Mouse (Mus musculus) lung, postnatal 4 days (tissue): ENCODE measurements around the gene Upf2.
"Not testable (repeated sequence)": the region's sequence is repeated elsewhere in the genome, so short reads cannot be mapped to it uniquely, and the experiment has no call there.

Source experiments
- DNase-seq, 2 experiments: peaks; one replicate each; pipeline ENCODE4 v3.0.0; 2021

The Upf2 gene

DNA sequence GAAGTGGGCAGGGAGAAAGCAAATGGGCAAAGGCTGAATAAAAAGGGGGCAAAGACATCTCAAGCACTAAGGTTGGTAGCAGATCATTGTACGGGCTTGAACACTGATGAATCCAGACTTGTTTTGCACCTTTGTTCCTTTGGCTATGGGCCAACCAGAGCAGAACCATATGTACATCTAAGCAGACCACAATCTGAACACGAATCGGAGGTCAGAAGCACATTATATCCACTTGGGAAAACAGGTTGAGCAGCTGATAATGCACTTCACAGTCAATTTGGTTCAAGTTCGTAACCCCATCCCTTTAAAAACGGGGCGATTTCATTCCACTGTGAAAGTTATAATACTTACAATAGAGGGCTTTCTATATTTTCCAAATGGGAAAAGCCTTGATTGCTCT is 964 bp upstream of the Upf2 start:
- peak in 1 of 2 experiments; percentile 20 for DNase-seq

DNA sequence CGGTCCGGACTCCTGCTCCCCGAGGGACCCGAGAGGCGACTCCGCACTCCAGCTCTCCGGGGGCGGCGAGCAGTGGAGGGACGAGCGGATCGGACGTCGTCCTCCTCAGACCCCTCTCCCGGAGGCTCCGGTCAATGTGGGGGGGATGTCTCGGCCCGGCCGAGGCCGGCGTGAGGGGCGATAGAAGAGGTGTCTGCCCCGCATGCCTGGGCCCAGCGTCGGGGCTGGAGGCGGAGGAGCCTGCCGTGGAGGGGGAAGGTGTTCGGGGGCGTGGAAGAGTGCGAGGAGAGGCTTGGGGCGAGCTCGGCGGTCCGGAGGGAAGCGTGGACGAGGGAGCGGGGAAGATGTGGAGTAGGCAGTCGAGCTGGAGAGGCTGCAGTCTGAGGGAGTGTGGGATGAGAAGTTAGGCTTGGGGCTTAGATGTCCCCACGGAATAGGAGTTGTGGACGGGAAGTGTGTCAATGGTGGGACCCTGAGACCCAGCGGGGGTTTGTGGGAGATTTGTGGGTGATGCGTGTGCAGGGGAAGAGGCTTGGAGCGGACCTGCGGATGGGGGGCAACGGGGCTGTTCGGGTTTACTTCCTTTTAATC is 447 bp downstream of the Upf2 start:
- DNase-seq, result no peak

DNA sequence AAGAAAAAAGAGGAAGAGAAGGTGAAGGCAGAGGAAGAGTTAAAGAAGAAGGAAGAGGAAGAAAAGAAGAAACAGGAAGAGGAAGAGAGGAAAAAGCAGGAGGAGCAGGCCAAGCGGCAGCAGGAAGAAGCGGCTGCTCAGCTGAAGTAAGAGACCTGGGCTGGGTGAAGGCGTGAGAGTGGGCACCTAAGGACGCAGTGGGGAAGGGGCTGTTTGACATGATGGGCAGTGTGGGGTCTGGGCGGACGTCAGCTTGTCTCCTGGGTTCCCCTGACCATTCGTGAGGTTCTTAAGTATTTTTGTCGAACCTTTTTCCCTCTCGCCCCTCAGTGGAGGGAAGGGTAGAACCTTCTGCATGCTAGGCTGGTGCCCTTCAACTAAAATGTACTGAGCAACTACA is 6.4 kb downstream of the Upf2 start:
- DNase-seq, result no peak

DNA sequence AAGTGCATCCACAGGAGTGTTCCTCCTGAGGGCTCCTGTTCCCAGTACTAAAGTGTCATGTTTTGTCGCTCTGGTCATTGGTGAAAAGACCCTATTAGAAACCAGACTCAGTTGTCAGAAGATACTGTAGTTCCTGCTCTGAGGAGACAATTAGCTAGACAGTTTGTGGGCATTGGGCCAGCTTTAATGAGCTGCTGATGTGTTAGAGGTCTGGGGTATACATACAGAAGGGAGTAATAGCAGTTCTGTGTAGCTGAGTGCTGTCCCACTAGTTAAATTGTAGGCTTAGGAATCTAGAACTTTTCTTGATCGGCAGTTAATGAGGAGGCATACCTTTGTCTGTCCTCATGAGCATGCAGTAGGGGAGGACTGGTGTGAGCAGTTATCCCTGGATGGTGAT is 11.0 kb downstream of the Upf2 start:
- no peak for DNase-seq

DNA sequence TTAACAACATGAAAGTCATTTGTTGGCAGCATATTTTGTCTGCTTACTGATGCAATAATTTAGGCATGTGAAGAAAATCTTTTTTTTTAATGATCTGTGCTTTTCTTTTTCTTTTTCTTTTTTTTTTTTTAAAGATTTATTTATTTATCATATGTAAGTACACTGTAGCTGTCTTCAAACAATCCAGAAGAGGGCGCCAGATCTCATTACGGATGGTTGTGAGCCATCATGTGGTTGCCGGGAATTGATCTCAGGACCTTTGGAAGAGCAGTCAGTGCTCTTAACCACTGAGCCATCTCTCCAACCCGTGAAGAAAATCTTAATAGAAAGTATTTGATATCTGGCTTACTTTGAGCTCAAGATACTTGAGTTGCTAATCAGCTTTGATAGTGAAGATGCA is 12.5 kb downstream of the Upf2 start:
- DNase-seq, result not testable (repeated sequence)

DNA sequence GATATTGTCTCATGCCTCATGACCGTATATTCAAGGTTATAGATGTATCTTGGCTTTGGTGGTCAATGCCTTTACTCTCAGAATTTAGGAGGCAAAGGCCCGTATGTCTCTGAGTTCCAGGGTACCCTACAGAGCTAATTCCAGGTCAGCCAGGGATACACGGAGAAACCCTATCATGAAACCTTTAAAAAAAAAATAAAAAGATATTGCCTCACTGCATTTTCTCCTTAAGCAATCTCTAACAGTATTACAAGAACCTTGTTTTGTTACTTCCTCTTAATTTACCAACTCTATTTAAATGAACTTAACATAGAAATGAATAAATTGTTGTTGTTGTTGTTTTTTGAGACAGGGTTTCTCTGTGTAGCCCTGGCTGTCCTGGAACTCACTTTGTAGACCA is 14.7 kb downstream of the Upf2 start:
- DNase-seq, result no peak

DNA sequence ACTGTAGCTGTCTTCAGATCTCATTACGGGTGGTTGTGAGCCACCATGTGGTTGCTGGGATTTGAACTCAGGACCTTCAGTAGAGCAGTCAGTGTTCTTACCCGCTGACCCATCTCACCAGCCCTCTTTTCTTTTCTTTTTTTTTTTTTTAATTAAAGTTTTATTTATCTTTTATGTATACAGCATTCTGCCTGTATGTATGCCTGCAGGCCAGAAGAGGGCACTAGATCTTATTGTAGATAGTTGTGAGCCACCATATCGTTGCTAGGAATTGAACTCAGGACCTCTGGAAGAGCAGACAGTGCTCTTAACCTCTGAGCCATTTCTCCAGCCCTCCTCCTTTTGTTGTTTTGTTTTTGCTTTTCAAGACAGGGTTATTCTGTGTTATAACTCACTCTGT is 19.4 kb downstream of the Upf2 start:
- not testable (repeated sequence) for DNase-seq

DNA sequence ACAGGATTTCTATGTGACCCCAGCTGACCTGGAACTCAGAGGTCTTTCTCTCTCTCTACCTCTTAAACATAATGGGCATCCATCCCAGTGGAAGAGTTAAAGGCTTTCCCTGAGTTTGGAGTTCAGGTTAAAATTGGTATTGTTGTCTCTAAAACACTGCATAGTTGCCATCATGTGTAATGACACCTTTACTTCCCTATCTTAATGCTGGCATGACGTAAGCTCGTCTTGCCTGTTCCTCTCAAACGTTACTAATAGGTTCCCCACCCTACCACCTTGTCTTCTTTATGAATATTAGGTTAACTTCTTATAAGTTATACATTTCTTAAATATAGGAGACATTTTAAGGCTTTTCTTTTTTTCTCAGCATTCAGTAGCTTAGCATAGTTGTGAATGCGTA is 26.3 kb downstream of the Upf2 start:
- DNase-seq, result no peak

DNA sequence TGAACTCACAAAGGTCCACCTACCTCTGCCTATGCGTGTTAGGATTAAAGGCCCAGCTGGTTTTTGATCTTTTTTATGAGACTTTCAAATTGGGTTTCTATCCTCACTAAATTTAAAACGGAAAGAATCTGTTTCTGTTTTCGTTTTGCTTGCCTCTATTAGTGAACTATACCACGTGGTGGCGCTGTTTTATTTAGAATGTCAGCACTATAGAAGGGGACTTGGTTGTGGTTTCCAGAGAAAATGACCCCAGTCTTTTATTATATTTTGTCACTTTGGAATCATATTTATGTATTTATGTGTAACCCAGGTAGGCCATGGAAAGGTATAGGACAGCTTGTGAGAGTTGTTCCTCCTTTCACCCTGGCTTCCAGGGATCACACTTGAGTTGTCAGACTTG is 44.3 kb downstream of the Upf2 start:
- DNase-seq, result peak in 1 of 2 experiments; percentile 49

DNA sequence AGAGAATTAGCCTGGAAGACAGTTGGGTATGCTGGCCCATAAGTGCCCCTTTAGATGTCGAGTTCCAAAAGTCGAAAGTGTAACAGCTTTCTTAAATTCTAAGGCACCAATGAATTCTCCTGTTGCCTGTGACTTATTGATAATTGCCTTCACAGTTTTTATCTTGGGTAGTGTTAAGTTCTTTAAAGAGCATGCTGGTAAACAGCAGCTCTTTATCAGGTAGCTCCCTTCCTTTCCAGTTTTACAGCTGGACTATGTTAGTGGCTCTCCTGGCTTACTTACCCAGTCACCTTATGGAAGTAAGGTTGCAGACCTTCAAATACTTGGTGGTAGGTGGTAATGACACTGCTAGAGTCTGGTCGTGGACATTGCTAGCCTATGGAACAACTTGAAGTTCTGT is 52.7 kb downstream of the Upf2 start:
- no peak for DNase-seq

DNA sequence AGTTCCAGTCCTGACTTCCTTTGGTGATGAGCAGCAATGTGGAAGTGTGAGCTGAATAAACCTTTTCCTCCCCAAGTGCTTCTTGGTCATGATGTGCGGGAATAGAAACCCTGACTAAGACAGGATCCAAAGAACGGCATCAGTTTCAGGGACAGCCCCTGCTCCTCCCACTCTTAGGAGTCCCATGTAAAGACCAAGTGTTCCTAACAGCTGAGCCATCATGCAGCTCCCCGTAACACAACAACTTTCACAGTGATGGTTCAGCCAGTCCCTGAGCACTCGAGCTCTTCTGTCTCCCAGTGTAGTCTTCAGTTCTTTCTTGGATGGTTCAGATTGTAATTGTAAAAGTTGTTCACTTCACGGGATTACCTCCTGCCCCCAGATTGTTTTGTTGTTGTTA is 63.3 kb downstream of the Upf2 start:
- no peak for DNase-seq

DNA sequence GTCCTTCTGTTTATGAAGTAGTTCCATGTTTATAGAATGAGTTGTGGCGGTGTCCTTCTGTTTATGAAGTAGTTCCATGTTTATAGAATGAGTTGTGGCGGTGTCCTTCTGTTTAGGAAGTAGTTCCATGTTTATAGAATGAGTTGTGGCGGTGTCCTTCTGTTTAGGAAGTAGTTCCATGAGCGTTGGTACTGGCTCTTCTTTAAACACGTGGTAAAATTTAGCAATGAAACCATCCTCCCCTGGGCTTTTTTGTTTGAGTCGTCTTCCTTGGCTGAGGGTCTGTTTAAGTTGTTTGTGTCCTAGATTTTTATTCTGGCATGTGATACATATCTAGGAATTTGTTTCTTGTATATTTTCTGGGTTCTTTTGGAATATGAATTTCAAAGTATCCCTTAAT is 63.9 kb downstream of the Upf2 start:
- DNase-seq, result not testable (repeated sequence)

DNA sequence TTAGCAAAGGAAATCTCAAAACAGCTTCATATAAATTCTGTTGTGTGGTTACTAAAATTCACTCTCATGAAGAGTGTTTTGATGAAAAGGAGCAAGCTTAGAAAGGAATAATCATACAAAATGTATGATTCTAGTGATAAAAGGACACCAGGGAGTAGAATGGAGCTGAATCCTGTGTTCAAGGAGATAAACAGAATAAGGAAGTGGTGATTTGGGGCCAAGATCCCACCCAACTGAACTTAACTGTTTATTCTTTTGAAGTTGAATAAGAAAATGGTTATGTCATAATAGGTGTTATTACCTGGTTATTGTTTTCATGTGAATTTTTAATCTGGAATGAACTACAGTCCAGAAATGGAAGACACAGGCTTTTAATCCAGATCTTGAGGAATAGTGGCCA is 69.3 kb downstream of the Upf2 start:
- no peak for DNase-seq

DNA sequence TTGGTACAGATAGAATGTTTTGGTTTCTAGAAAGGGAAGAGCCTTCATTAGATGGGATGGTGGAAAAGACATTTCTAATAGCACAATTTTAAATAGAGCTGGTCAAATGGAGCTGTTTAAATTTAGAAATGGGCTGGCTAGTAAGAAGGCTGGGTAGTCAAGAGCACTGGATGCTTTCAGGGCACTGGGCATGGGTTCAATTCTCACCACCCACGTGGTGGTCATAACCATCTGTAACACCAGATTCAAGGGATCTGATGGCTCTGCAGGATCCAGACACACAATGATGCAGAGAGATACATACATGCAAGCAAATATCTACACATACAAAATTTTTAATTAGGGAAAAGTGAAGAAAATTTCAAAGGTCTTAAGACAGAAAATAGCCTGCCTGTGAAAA is 91.4 kb downstream of the Upf2 start:
- no peak for DNase-seq

DNA sequence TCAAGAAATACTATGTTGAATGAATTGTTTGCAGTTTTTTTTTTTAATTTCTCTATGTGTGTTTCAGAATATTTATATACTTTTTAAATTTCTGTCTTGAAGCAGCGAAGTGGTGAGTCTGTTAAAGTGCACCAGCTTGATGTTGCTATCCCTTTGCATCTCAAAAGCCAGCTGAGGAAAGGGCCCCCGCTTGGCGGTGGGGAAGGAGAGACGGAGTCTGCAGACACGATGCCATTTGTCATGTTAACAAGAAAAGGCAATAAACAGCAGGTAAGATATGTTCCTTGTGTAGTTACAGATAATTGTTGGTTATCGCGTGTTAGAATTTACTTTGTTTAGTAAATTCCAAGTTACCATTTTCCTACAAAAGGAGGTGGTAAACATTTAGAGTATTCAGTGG is 95.5 kb downstream of the Upf2 start:
- DNase-seq, result no peak

DNA sequence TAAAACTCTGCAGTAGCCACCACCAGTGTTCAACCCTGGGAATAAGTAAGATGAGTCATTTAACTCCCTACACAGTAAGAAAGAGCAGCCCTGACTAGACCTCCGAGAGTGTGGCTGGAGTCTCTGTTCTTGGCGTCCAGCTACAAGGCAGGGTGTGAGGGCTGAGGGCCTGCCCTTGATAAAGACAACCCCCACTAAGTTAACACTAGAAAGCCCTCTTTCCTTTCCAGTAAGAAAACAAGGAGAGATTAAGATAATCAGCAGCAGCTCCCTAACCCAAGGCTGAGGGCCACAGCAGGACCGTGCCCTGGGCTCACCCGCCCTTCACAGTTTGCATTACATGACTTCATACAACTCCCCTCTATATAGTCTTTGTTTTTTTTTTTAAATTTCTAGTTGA is 97.3 kb downstream of the Upf2 start:
- no peak for DNase-seq

DNA sequence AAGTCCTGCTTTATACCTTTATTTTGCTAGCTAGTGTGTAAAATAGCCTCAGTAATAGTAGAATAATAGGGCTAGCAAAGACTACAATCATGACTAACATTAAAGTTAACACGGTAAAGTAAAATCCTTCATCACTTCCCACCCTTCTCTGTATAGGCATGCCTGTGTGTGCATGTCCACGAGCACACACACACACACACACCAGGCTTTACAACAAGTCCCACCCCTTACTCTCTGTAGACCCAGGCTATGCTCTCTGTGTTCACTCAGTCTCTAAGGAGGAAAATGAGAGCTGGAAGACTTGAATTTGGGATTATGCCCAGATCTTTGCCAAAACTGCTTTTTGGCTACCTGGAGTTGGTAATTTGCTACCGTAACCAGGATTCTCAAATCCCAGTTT is 97.7 kb downstream of the Upf2 start:
- DNase-seq, result no peak

DNA sequence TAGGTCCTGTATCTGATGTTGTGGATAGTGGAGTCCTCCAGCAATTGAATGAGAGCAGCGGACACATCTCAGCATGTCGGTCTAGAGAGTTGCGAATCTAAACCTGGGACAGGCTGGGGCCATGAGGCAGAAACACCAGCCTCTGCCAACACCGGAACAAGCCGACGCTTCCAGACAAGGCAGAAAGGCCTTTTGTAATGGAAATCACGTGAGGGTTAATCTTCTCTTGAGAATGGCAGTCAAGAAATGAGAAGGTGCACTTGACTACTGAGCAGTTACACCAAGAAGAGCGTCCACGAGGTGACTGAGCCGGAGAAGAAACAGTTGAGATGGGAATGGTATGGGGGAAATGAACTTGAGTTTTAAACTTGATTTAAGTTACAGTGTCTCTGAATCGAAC is 104.2 kb downstream of the Upf2 start:
- DNase-seq, result no peak

DNA sequence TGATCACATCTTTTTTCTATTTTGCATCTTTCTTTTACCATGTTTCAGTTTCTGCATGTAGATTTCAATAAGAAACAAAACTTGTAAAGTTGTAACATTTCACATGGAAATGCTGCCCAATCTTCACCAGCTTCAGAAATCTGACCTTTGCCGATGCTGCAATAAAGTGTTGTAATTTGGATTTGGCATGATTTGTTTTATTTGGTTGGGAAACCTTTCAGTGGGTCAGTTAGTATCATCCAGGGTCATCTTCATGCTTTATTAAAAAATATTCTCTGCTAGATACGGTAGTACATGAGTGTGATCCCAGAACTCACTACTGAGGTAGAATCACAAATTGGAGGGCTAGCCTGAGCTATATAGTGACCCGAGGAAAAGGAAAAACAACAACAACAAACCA is 105.2 kb downstream of the Upf2 start:
- no peak for DNase-seq

DNA sequence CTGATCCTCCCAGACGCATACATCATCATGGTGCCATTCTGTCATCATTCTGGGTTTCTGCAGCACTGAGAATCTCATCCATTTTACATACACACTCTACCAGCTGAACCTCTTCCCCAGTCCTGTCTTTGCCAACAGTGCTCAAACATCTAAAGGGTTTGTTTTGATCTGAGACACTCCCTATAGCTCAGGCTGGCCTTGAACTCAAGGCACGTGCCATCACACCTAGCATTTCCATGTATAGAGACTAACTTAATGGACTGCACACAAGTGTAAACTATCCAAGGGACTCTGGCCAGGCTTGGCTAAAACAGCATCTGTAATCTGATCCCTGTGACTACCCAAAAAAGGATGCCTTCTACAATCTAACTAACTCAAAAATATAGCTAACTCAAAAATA is 108.0 kb downstream of the Upf2 start:
- no peak for DNase-seq

DNA sequence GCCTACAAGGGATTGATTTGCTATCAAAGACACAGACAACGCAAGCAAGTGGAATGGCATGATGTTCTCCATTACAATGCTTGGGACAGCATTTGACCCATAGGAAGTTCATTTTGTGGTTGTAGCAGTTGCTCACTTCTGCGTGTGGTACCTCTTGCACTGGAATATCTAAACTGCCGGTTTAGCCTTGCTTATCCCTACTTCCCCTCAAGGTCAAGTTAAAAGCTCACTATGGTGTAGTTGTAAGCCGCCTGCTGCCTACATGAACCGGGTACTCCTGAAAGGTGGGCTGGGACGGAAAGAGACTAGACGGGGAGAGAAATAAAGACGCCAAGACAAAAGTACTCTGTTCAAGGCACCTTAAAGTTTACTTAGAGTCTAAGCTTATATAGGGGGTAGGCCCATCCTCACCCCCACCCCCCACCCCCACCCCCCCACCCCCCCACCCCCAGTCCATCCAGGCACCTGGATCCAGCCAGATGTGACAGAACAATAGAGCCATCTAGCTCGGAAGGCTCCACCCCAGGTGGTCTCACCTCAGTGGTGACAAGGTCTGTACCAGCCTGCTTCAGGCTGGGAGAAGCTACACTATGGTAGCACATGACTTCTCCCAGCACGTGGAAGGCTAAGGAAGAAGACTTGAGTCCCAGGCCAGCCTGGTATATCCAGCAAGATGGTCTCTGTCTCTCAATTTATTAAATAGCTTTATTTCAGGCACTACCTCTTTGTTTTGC is 109.0 kb downstream of the Upf2 start:
- DNase-seq, result no peak

DNA sequence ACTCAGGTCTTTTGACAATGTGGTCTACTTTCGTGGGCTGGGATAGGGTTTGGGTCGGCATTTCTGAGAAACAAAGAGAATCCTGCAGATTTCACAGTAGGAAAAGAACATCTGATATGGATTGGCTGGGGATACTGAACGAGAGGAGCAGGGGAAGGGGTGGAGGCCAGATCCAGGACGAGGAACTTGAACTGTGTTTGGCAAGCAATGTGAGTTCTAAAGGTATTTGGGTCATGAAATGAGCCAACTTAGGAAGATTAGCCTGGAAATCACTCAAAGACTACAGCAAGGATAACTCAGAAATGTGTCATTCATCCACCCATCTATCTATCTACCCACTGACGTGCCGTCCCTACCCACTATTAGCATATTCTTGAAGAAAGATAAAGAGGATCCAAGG is 116.1 kb downstream of the Upf2 start:
- no peak for DNase-seq

DNA sequence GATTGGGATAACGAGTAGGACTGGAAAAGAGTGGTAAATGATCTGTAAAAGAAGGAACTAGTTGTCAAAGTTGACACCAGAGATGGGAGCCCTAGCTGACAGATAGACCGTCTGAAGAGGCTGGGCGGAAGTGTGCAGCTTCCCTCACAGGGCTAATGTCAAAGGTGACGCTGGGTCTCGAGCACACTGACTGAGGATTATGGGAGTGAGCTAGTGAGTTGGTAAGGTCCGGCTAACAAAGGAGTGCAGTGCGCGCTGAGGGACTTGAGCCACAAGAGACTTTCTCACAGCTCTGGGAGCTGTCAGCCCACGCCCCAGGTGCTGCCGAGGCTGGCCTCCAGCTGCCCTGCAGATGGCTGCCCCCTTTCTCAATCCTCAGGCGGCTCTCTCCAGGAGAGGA is 119.7 kb downstream of the Upf2 start:
- no peak for DNase-seq

DNA sequence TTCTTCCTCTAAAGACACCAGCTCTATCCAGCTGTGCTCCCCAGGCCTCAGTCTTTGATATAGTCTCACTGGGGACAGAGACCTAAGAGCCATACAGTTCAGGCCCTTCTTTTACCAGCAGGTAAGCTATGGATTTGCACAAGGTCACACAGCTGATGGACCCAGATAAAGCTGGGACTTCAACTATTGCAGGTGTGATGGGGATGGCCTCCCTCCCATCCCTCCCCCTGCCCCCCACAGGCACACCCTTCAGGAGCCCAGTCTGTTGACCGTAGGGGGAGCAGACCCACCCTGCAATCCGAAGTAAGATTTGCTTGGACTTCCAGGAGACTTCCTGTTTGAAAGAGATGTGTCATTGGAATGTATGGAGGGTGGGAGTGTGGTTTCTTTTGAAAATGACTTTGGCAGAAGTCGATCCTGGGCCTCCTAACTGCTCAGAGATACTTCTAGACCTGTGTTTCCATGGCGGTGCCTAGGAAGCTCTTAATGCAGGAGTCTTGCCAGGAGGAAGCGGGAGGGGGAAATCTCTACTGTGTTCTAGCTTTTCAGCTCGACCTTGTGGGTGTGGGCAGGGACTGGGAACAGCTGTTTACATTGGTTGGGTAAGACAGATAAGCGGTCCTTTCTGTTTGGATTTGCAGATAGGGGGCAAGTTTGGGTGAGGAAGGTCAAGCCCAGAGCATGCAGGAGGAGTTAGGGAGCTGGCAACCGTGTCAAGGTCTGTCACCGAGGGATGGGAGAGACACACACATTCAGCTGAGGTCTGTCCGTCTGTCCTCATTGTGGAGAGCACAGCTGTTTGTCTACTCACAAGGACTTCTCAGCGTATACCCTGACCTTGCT is 120.5 kb downstream of the Upf2 start:
- DNase-seq, result peak; percentile 63 to 79
